Mouse (Mus musculus) cortical plate, adult 2 months (tissue): ENCODE measurements around the gene Adgrg3.

Experiments
- CTCF ChIP-seq: fragments of 200-500 bp; IDR thresholded peaks from 2 replicates; pipeline ENCODE4 v1.5.1; 2011; ENCODE audit warnings: mild to moderate bottlenecking, control low read depth, low read length; ENCODE audit not compliant: insufficient read depth; ENCODE audit errors: extremely low read depth
- POLR2A ChIP-seq: fragments of 200-500 bp; IDR thresholded peaks from 2 replicates; pipeline ENCODE4 v1.6.1; 2011; ENCODE audit warnings: mild to moderate bottlenecking, low read length, control low read depth; ENCODE audit not compliant: insufficient read depth; ENCODE audit errors: extremely low read depth

GRCm38 (mm10) chr8:94987553-94987952 is 29.9 kb upstream of the Adgrg3 start:
- no peak for TF ChIP-seq POLR2A
- TF ChIP-seq CTCF = no peak
